Mouse (Mus musculus): ENCODE measurements around the gene Sash1.

GRCm38 (mm10) chr10:8719345-8719744 lies 166.5 kb downstream of the Sash1 start:
- TF ChIP-seq ZNF384 (IDR thresholded peaks at IDR 0.05; ENCODE audit: low read depth, low read length), result no peak
- TF ChIP-seq CHD2 (IDR thresholded peaks at IDR 0.05; ENCODE audit: low read length), result no peak

All from CH12.LX (cell line).